Mouse (Mus musculus): ENCODE results near the gene Grid1.

GRCm38 (mm10) chr14:35107596-35107995 lies 287.7 kb downstream of the Grid1 start:
- TF ChIP-seq CTCF (IDR thresholded peaks at IDR 0.05; ENCODE audit: insufficient read depth, low read depth, low read length), result no peak
- no peak for TF ChIP-seq POLR2A (IDR thresholded peaks at IDR 0.05; ENCODE audit: insufficient read depth, low read depth, low read length)
